Mouse (Mus musculus): ENCODE data around the gene Grap. TPM values are rescaled to one million over a fixed set of nuclear protein-coding genes. Genes with fewer than 3 reads are reported as not detected.
"Not testable (repeated sequence)": the region's sequence is repeated elsewhere in the genome, so short reads cannot be mapped to it uniquely, and the experiment has no call there.

Grap gene
- polyA plus RNA-seq, 1 experiment from 2014 or later: 11.1 TPM

DNA sequence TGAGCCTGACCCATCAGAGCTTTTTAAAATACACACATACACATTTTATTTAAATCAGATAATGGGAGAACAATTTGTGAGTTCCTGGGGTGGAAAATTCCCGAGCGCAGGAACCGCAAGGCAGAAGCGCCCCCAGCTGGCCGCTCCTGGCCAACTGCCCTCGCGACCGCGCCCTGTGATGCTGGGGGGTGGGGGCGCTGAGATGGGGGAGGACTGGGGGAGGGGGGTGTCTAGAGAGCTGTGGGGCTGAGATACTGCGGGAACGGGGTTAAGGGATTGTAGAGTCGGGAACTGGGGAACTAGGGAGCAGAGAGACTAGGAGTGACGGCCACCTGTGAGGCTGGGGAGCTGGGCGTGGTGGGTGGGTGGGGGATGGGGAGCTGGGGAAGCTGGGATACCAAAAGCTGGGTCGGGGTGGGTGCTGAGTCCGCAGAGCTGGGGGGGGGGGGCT lies 33.2 kb upstream of the Grap start:
- peak overlapping the region; percentile 52; the same call in 1 of the 2 replicates for H3K9ac ChIP-seq (replicated peaks)
- H3K27me3 ChIP-seq: peaks cover 6% of the 10 kb centered on the region
- H3K4me3 ChIP-seq (replicated peaks): peak overlapping the region; percentile 40
- ATAC-seq: peak; percentile 51
- no peak overlapping the region for H3K27ac ChIP-seq
- peak overlapping the region; percentile 66 for H3K4me2 ChIP-seq (replicated peaks)
- H3K36me3 ChIP-seq: no peaks in the 10 kb centered on the region
- WGBS: 2% methylated on average over 16 of the region's 17 CpGs
- H3K4me1 ChIP-seq (replicated peaks): peaks cover 20% of the 10 kb centered on the region
- no peaks in the 10 kb centered on the region for H3K9me3 ChIP-seq

DNA sequence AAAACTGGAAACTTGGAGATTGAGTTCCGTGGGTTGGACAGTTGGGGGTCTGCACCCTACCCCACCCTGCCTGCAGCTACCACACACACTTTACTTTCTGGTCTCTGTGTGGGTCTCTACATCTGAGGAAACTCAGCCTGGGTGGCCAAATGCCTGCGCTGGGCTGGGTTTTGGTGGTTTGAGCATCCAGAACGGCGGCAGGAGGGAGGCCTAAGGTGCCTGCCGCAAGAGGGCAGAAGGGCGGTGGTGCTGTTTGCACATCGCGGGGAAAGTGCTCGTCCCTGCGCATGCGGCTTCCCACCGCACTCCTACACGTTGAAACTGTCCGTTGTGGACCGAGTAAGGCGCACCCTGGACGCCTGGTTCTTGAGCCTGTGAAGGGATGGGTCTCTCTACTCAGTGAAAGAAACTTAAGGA lies 32.8 kb upstream of the Grap start:
- H3K9me3 ChIP-seq: no peaks in the 10 kb centered on the region
- peak overlapping the region; percentile 32; the same call in 1 of the 2 replicates for H3K9ac ChIP-seq (replicated peaks)
- ATAC-seq: peak; percentile 82
- under 1% methylated on average over 17 of the region's 17 CpGs for WGBS
- H3K27me3 ChIP-seq: peaks cover 6% of the 10 kb centered on the region
- H3K36me3 ChIP-seq: no peaks in the 10 kb centered on the region
- H3K4me3 ChIP-seq (replicated peaks): peak overlapping the region; percentile 40
- H3K27ac ChIP-seq: no peak overlapping the region
- peaks cover 20% of the 10 kb centered on the region for H3K4me1 ChIP-seq (replicated peaks)
- peak overlapping the region; percentile 66 for H3K4me2 ChIP-seq (replicated peaks)

DNA sequence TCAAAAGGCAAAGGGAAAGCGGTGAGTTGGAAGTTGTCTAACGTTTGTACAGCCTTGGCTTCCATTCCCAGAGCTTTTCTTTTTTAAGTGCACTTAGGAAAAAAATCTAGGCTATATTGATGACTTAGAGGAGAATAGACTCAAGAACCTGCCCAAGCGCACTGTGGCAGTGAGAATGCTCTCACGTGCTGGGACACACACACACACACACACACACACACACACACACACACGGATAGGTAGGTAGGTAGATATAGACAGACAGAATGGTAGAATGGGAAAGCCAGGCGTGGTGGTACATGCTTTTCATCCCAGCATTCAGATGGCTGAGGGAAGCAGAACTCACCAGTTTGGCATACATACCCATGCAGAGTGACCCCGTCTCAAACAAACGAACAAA lies 32.3 kb upstream of the Grap start:
- Histone ChIP-seq H3K27me3 (peaks cover 6% of the 10 kb centered on the region), H3K9me3 (no peaks in the 10 kb centered on the region), H3K36me3 (no peaks in the 10 kb centered on the region), H3K27ac (no peak overlapping the region), H3K4me3 (replicated peaks) (peak overlapping the region; percentile 40), H3K9ac (replicated peaks) (no peak overlapping the region), H3K4me2 (replicated peaks) (peak overlapping the region; percentile 66), H3K4me1 (replicated peaks) (peaks cover 15% of the 10 kb centered on the region)
- 61% methylated on average over 8 of the region's 8 CpGs for WGBS
- no peak for ATAC-seq

DNA sequence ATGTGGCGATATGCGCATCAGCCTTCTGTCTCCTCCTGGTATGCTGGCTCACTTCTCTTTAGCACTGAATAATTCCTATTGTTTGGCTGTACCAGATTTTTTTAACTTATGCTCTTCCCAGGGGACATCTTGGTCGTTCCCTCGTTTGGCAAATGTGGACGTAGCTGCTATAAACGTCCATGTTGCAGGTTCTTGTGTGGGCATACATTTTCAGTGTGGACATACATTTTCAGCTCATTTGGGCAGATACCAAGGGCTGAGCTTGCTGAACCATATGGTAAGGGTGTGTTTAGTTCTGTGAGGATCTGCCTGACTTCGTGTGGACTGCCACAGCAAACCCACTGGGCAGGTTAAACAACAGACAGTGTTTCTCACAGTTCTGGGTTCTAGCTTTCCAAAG lies 27.9 kb upstream of the Grap start:
- no peak for ATAC-seq
- no peaks in the 10 kb centered on the region for H3K36me3 ChIP-seq
- H3K27ac ChIP-seq: no peak overlapping the region
- H3K9me3 ChIP-seq: no peaks in the 10 kb centered on the region
- H3K9ac ChIP-seq (replicated peaks): no peak overlapping the region
- 82% methylated on average over 7 of the region's 7 CpGs for WGBS
- no peaks in the 10 kb centered on the region for H3K27me3 ChIP-seq
- H3K4me2 ChIP-seq (replicated peaks): no peak overlapping the region
- H3K4me1 ChIP-seq (replicated peaks): peaks cover 5% of the 10 kb centered on the region
- no peak overlapping the region for H3K4me3 ChIP-seq (replicated peaks)

GRCm38 (mm10) chr11:61626509-61626908 lies 26.6 kb upstream of the Grap start:
- H3K4me1 ChIP-seq (replicated peaks): no peaks in the 10 kb centered on the region
- no peaks in the 10 kb centered on the region for H3K36me3 ChIP-seq
- no peak overlapping the region for H3K4me3 ChIP-seq (replicated peaks)
- ATAC-seq: no peak
- H3K27me3 ChIP-seq: no peaks in the 10 kb centered on the region
- no peak overlapping the region for H3K9ac ChIP-seq (replicated peaks)
- H3K4me2 ChIP-seq (replicated peaks): no peak overlapping the region
- WGBS: 88% methylated on average over 1 of the region's 1 CpGs
- no peak overlapping the region for H3K27ac ChIP-seq
- no peaks in the 10 kb centered on the region for H3K9me3 ChIP-seq

- Histone ChIP-seq H3K4me2 (replicated peaks) (no peak overlapping the region), H3K27ac (no peak overlapping the region)
- 69% methylated on average over 3 of the region's 3 CpGs for WGBS
Measured at GRCm38 (mm10) chr11:61629621-61630020, 23.4 kb upstream of the Grap start.

DNA sequence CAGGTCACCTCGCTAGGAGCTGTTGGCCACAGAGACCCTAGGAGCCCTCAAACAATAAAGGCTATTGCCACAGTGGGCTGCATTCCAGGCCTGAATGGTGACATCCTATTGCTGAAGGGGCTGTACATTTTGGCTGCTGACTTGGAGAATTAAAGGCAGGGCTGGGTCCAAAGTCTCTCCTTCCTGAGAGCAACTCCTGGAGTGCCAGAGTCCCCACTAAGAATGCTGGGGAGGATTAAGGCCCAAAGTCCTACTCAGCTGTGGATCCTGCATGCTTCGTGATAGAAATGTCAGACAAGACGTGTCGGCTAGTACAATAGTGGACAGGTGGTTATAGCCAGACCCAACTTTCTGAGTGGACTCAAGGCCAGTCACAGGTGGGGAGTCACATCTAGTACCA lies 16.8 kb upstream of the Grap start:
- ATAC-seq; H3K9me3 ChIP-seq; H3K4me1 ChIP-seq (replicated peaks); H3K27ac ChIP-seq; H3K4me3 ChIP-seq (replicated peaks); H3K9ac ChIP-seq (replicated peaks); H3K36me3 ChIP-seq; H3K4me2 ChIP-seq (replicated peaks); H3K27me3 ChIP-seq: not testable (repeated sequence)
- WGBS: 89% methylated on average over 4 of the region's 4 CpGs

More at GRCm38 (mm10) chr11:61629621-61630020, 23.4 kb upstream of the Grap start:
- Histone ChIP-seq H3K9ac (replicated peaks) (no peak overlapping the region), H3K36me3 (no peaks in the 10 kb centered on the region), H3K9me3 (no peaks in the 10 kb centered on the region), H3K4me1 (replicated peaks) (no peaks in the 10 kb centered on the region), H3K27me3 (no peaks in the 10 kb centered on the region), H3K4me3 (replicated peaks) (no peak overlapping the region)
- ATAC-seq: no peak

GRCm38 (mm10) chr11:61637413-61637812 lies 15.7 kb upstream of the Grap start:
- 52% methylated on average over 1 of the region's 1 CpGs for WGBS
- Histone ChIP-seq H3K27me3 (no peaks in the 10 kb centered on the region), H3K36me3 (no peaks in the 10 kb centered on the region), H3K9ac (replicated peaks) (no peak overlapping the region), H3K4me2 (replicated peaks) (no peak overlapping the region), H3K4me3 (replicated peaks) (no peak overlapping the region), H3K9me3 (no peaks in the 10 kb centered on the region), H3K27ac (no peak overlapping the region), H3K4me1 (replicated peaks) (no peaks in the 10 kb centered on the region)
- no peak for ATAC-seq

DNA sequence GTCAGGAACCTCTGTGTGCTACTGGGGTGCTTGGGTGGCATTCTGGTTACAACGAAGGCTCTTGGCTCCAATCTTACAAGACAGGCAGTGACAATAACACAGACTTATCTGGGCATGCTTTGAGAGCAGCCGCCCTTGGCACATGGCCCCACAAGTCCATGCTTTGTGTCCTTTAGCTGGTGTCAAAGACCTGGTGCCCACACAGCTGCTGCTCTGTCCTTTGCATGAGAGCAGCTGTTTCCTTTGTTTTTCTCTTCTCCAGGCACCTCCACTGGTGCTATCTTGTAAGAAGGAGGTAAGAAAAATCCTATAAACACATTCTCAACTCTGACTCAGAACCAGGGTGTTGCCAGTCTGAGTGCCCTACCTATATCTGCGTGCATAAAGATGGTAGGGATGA lies 15.2 kb upstream of the Grap start:
- no peaks in the 10 kb centered on the region for H3K27me3 ChIP-seq
- ATAC-seq: no peak
- H3K9ac ChIP-seq (replicated peaks): no peak overlapping the region
- H3K9me3 ChIP-seq: no peaks in the 10 kb centered on the region
- WGBS: 96% methylated on average over 3 of the region's 3 CpGs
- no peak overlapping the region for H3K4me2 ChIP-seq (replicated peaks)
- H3K36me3 ChIP-seq: no peaks in the 10 kb centered on the region
- H3K4me1 ChIP-seq (replicated peaks): no peaks in the 10 kb centered on the region
- H3K4me3 ChIP-seq (replicated peaks): no peak overlapping the region
- H3K27ac ChIP-seq: no peak overlapping the region

- H3K4me2 ChIP-seq (replicated peaks): no peak overlapping the region
- H3K27ac ChIP-seq: no peak overlapping the region
- no peak for ATAC-seq
- no peaks in the 10 kb centered on the region for H3K4me1 ChIP-seq (replicated peaks)
- H3K4me3 ChIP-seq (replicated peaks): no peak overlapping the region
- H3K36me3 ChIP-seq: no peaks in the 10 kb centered on the region
- no peak overlapping the region for H3K9ac ChIP-seq (replicated peaks)
- WGBS: 80% methylated on average over 12 of the region's 12 CpGs
- H3K27me3 ChIP-seq: no peaks in the 10 kb centered on the region
- H3K9me3 ChIP-seq: no peaks in the 10 kb centered on the region
Measured at GRCm38 (mm10) chr11:61638764-61639536, 14.1 kb upstream of the Grap start.

- no peak for ATAC-seq
- WGBS: 92% methylated on average over 6 of the region's 6 CpGs
- Histone ChIP-seq H3K4me1 (replicated peaks) (no peaks in the 10 kb centered on the region), H3K4me2 (replicated peaks) (no peak overlapping the region), H3K4me3 (replicated peaks) (no peak overlapping the region), H3K9me3 (no peaks in the 10 kb centered on the region), H3K27ac (no peak overlapping the region), H3K36me3 (no peaks in the 10 kb centered on the region), H3K9ac (replicated peaks) (no peak overlapping the region), H3K27me3 (no peaks in the 10 kb centered on the region)
Measured at GRCm38 (mm10) chr11:61639601-61640177, 13.4 kb upstream of the Grap start.

DNA sequence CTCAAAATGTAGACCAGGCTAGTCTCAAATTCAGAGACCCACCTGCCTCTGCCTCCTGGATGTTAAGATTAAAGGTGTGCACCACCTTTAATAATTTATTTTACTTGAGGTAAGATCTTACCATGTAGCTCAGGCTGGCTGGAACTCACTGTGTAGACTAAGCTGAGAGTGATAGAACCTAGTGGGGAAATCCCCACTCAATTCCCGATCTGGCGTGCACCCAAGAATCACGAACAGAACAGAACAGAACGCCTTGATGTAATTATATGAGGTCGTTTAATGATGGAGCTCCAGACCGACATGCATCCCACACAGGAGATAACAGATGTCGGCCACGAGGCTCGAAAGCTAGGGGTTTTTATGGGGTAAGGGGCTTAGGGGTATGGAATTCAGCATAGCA lies 12.5 kb upstream of the Grap start:
- not testable (repeated sequence) for H3K4me1 ChIP-seq (replicated peaks); H3K9ac ChIP-seq (replicated peaks); H3K4me3 ChIP-seq (replicated peaks); H3K27ac ChIP-seq; H3K4me2 ChIP-seq (replicated peaks); H3K9me3 ChIP-seq; H3K36me3 ChIP-seq; H3K27me3 ChIP-seq; ATAC-seq
- WGBS: 86% methylated on average over 9 of the region's 9 CpGs

Data from midbrain, embryonic 13.5 days (tissue).